Mouse (Mus musculus): ENCODE data around the gene Angel1. TPM values are rescaled to one million over a fixed set of nuclear protein-coding genes. Genes with fewer than 3 reads are reported as not detected.

Gene Angel1
- polyA plus RNA-seq, 1 experiment from 2014 or later, result 14.9 TPM

- ATAC-seq (replicated peaks; ENCODE audit: low FRiP score) (no peak), DNase-seq (ENCODE audit: low spot score) (no peak)
- Histone ChIP-seq H3K9ac (ENCODE audit: low read length) (no peak overlapping the region), H3K9me3 (ENCODE audit: control insufficient read depth, low read length) (no peaks in the 10 kb centered on the region), H3K36me3 (ENCODE audit: control insufficient read depth, insufficient read depth, low read length) (no peaks in the 10 kb centered on the region), H3K4me2 (ENCODE audit: low read depth, low read length, severe bottlenecking) (no peak overlapping the region), H3K27me3 (ENCODE audit: control insufficient read depth, insufficient read depth, low read length) (peaks cover 4% of the 10 kb centered on the region), H3K27ac (ENCODE audit: low read depth, low read length) (no peak overlapping the region), H3K4me3 (ENCODE audit: low read depth, low read length) (no peak overlapping the region), H3K4me1 (replicated peaks; ENCODE audit: control insufficient read depth, insufficient read depth, low read length) (no peaks in the 10 kb centered on the region; the same call in 1 of the 2 replicates)
- 21% methylated on average over 6 of the region's 6 CpGs for WGBS
Measured at GRCm38 (mm10) chr12:86659447-86659968, 66.8 kb downstream of the Angel1 start.

DNA sequence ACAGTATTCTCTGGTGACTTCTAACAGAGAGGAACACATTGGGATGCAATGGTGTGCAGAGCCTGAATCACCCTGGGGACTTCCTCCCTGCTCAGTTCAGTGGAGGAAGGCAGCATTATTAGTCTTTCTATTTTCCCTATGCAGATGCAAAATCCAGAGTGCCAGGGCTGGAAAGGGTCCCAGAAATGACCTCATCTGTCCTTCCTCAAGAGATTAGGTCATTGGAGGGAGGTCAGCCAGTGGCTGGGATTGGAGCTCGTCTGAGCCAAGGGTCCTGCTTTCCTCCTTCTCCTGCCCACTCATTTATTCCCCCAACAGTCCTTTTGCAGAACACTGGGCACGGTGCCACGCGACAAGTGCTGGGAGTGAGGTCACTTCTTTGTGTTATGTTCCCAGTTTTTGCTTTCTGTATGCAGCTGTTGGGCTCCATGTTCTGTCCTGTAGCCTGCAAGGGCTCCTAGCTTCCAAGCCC is 73.7 kb downstream of the Angel1 start:
- Histone ChIP-seq H3K27ac (ENCODE audit: low read depth, low read length) (no peak overlapping the region), H3K4me3 (ENCODE audit: low read depth, low read length) (no peak overlapping the region), H3K4me2 (ENCODE audit: low read depth, low read length, severe bottlenecking) (no peak overlapping the region), H3K4me1 (replicated peaks; ENCODE audit: control insufficient read depth, insufficient read depth, low read length) (no peaks in the 10 kb centered on the region), H3K9me3 (ENCODE audit: control insufficient read depth, low read length) (no peaks in the 10 kb centered on the region), H3K27me3 (ENCODE audit: control insufficient read depth, insufficient read depth, low read length) (no peaks in the 10 kb centered on the region), H3K9ac (ENCODE audit: low read length) (no peak overlapping the region), H3K36me3 (ENCODE audit: control insufficient read depth, insufficient read depth, low read length) (no peaks in the 10 kb centered on the region)
- no peak for DNase-seq (ENCODE audit: low spot score)
- ATAC-seq (replicated peaks; ENCODE audit: low FRiP score), result no peak
- 82% methylated on average over 4 of the region's 4 CpGs for WGBS

DNA sequence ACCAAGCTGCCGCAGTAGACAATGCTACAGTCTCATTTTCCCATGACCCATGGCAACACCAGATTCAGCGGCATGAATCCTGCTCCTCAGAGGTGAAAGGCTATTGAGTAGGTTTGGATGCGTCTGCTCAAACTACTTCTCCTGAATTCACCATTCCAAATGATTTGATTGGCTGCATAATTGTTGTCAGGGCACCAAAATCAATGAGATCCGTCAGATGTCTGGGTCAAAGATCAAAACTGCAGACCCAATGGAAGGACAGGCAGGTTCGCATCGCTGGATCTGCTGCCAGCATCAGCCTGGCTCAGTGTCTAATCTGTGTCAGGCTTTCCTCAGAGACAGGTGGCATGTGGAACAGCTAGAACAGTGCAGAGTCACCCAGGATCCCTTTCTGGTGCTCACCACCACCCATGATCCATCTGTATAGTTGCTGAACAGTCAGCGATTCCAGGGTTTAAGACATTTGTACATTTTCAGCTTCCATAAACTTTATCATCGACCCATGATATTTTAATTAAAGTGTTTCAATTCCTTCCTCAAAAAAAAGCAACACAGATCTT is 74.9 kb downstream of the Angel1 start:
- Histone ChIP-seq H3K36me3 (ENCODE audit: control insufficient read depth, insufficient read depth, low read length) (no peaks in the 10 kb centered on the region), H3K9me3 (ENCODE audit: control insufficient read depth, low read length) (no peaks in the 10 kb centered on the region), H3K4me1 (replicated peaks; ENCODE audit: control insufficient read depth, insufficient read depth, low read length) (peaks cover 3% of the 10 kb centered on the region; the same call in 1 of the 2 replicates), H3K9ac (ENCODE audit: low read length) (no peak overlapping the region), H3K27me3 (ENCODE audit: control insufficient read depth, insufficient read depth, low read length) (no peaks in the 10 kb centered on the region), H3K4me3 (ENCODE audit: low read depth, low read length) (no peak overlapping the region), H3K4me2 (ENCODE audit: low read depth, low read length, severe bottlenecking) (no peak overlapping the region), H3K27ac (ENCODE audit: low read depth, low read length) (no peak overlapping the region)
- no peak for ATAC-seq (replicated peaks; ENCODE audit: low FRiP score)
- DNase-seq (ENCODE audit: low spot score), result no peak
- WGBS, result 88% methylated on average over 8 of the region's 8 CpGs

Other genes with a start within 250 kb of the Angel1 start
- 23.5 and 25.5 TPM in 2 replicates for gene Vash1, start 47.8 kb downstream of the Angel1 start, polyA plus RNA-seq (2014; fragmentation: Nextera tagmentation; extraction: Ambion mirVana)
- gene Lrrc74a, start 7.9 kb upstream of the Angel1 start, polyA plus RNA-seq (2014; fragmentation: Nextera tagmentation; extraction: Ambion mirVana), result not detected in 2 replicates
- gene Irf2bpl, start 158.3 kb upstream of the Angel1 start, polyA plus RNA-seq (2014; fragmentation: Nextera tagmentation; extraction: Ambion mirVana), result 40.3 and 42.7 TPM in 2 replicates
- gene Cipc, start 220.6 kb upstream of the Angel1 start, polyA plus RNA-seq (2014; fragmentation: Nextera tagmentation; extraction: Ambion mirVana), result 46.5 and 48.7 TPM in 2 replicates